Mouse (Mus musculus) forebrain, embryonic 15.5 days (tissue): ENCODE measurements around the gene Myo3b. TPM values are rescaled to one million over a fixed set of nuclear protein-coding genes. Genes with fewer than 3 reads are reported as not detected.

Experiments
- ATAC-seq: fragments of 200-750 bp; cut with Nextera tagmentation; replicated peaks from 2 replicates; pipeline ENCODE4 v1.8.0; 2017; ENCODE audit warnings: mild to moderate bottlenecking, moderate TSS enrichment, moderate library complexity
- H3K27ac ChIP-seq: fragments of 300-500 bp; sonication (generic); replicated peaks from 2 replicates; pipeline ENCODE4 v1.5.1; 2015; ENCODE audit warnings: mild to moderate bottlenecking, inconsistent platforms
- H3K27me3 ChIP-seq: fragments of 300-500 bp; sonication (generic); 2 replicates; pipeline ENCODE4 v1.6.1; 2015; ENCODE audit warnings: inconsistent platforms
- H3K36me3 ChIP-seq: fragments of 300-500 bp; sonication (generic); 2 replicates; pipeline ENCODE4 v1.6.1; 2015; ENCODE audit warnings: mild to moderate bottlenecking, inconsistent platforms
- H3K4me1 ChIP-seq: fragments of 300-500 bp; sonication (generic); 2 replicates; pipeline ENCODE4 v1.6.1; 2015; ENCODE audit warnings: inconsistent platforms
- H3K4me2 ChIP-seq: fragments of 300-500 bp; sonication (generic); replicated peaks from 2 replicates; pipeline ENCODE4 v1.6.1; 2015; ENCODE audit warnings: mild to moderate bottlenecking, inconsistent platforms
- H3K4me3 ChIP-seq: fragments of 300-500 bp; sonication (generic); 2 replicates; pipeline ENCODE4 v1.5.1; 2015; ENCODE audit warnings: mild to moderate bottlenecking, inconsistent platforms
- H3K9ac ChIP-seq: fragments of 300-500 bp; sonication (generic); replicated peaks from 2 replicates; pipeline ENCODE4 v1.6.1; 2015; ENCODE audit warnings: mild to moderate bottlenecking, inconsistent platforms
- H3K9me3 ChIP-seq: fragments of 300-500 bp; sonication (generic); 2 replicates; pipeline ENCODE4 v1.6.1; 2016; ENCODE audit warnings: inconsistent platforms
- WGBS: fragments of 180-500 bp; shearing (Covaris S2); methylation state at CpG from one replicate; pipeline ENCODE4 v1.1.7; 2015; ENCODE audit warnings: mixed read lengths; 5-methylcytosine and 5-hydroxymethylcytosine counted together
- polyA plus RNA-seq: library from polyadenylated mRNA; unstranded; fragments of >200 nt; fragmentation: Nextera tagmentation; extraction: Ambion mirVana; gene quantifications from 2 replicates; pipeline ENCODE4 v1.2.1, GENCODE M21; 2015

Gene Myo3b
- polyA plus RNA-seq, 1 experiment from 2014 or later, result 0.24 TPM

- Histone ChIP-seq H3K4me1 (no peaks in the 10 kb centered on the region), H3K36me3 (no peaks in the 10 kb centered on the region), H3K9me3 (no peaks in the 10 kb centered on the region), H3K4me3 (no peak overlapping the region), H3K27ac (no peak overlapping the region), H3K27me3 (no peaks in the 10 kb centered on the region), H3K4me2 (no peak overlapping the region), H3K9ac (no peak overlapping the region)
- 0 out of 2 replicates have a peak, but pooled peaks have one; percentile 26 for ATAC-seq
- 96% methylated on average over 4 of the region's 4 CpGs for WGBS
These were observed 104.7 kb downstream of the Myo3b start for GRCm38 (mm10) chr2:70143543-70144188.

DNA sequence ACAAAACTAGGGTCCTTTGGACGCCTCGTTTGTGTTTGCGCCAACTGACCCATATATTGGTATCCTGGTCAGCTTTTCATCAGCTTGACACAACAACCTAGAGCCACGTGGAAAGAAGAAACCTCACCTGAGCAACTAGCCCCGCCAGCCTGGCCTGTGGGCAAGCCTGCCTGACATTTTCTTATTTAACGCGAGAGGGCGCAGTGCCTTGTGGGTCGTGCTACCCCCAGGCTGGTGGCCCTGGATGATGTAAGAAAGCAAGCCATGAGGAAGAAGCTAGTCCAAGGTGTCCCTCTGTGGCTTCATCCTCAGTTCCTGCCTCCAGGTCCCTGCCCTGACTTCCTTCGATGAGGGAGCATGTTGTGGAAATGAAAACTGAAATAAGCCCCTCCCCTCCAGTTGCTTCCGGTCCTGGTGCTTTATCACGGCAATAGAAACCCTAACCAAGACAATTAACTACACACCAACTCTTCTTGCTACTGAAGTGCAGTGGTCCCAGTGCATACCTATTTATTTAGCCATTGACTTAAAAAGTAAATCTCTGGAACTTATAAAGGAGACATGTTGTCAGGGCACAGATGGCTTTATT, 108.2 kb downstream of the Myo3b start:
- Histone ChIP-seq H3K36me3 (no peaks in the 10 kb centered on the region), H3K4me1 (peaks cover 8% of the 10 kb centered on the region; the same call in 1 of the 2 replicates), H3K4me3 (no peak overlapping the region), H3K27me3 (no peaks in the 10 kb centered on the region), H3K9me3 (no peaks in the 10 kb centered on the region), H3K4me2 (no peak overlapping the region), H3K9ac (no peak overlapping the region), H3K27ac (no peak overlapping the region)
- ATAC-seq, result no peak
- 61% methylated on average over 12 of the region's 12 CpGs for WGBS

DNA sequence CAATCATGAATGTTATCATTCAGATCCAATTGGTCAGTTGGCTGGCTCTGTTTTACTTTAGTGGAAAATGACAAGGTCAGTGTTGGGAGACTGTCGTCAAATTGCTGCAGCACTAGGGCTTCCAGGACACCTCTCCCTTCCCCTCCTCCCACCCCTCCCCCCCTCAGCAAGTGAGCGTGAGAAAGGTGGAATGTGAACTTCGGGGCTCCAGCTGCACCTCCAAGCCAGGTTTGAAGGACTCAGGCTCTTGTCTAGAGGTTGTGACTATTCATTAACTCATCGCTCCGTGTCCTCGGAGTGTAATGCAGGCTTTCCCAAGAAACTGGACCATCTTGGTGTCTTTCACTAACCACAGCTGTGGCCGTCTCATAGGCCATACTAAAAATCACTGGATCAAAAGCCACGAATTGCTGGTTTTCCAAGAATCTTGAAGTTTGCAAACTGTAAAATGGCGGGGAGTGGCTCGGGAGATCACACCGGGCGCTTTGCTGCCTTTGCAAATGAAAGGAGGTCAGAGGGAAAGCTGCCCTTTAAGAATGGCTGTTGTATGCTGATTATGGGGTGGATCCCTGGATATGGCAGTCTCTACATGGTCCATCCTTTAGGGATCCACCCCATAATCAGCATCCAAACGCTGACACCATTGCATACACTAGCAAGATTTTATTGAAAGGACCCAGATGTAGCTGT, 110.0 kb downstream of the Myo3b start:
- WGBS, result 81% methylated on average over 13 of the region's 13 CpGs
- Histone ChIP-seq H3K9me3 (no peaks in the 10 kb centered on the region), H3K4me1 (peaks cover 8% of the 10 kb centered on the region; the same call in 1 of the 2 replicates), H3K36me3 (no peaks in the 10 kb centered on the region), H3K4me3 (no peak overlapping the region), H3K9ac (no peak overlapping the region), H3K27ac (peak overlapping the region; percentile 66), H3K27me3 (no peaks in the 10 kb centered on the region), H3K4me2 (no peak overlapping the region)
- no peak for ATAC-seq

DNA sequence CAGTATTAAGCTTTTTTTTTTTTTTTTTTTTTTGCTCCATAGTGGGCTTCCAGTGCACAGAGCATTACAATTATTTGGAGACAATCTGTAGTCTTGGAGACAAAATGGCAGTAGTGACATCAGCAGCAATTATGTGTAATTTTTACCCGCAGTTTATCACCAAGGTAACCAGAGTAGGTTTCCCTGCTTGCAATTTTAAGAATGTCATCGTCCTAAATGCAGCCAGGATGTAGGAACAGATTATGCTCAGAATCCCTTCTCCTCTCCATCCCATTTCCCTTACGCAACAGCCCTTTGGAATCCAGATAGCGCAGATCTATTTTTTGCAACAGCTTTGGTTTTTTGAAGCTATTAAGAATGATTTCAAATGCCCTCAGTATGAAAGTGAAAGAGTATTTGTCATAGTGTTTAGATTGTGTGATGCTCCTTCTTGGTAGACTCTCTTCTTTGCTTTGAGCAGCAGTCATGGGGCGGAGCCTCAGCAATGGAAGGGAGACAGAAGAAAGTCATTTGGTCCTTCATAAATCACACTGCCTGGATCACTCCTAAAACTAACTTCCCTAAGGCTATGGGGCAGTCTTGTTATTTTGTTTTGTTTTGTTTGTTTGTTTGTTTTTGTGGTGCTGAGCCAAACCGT, 111.6 kb downstream of the Myo3b start:
- WGBS, result 62% methylated on average over 6 of the region's 6 CpGs
- H3K27ac ChIP-seq, result peak overlapping the region; percentile 77
- H3K4me2 ChIP-seq, result no peak overlapping the region
- H3K36me3 ChIP-seq, result no peaks in the 10 kb centered on the region
- no peaks in the 10 kb centered on the region for H3K9me3 ChIP-seq
- H3K4me1 ChIP-seq, result peaks cover 11% of the 10 kb centered on the region; the same call in 1 of the 2 replicates
- no peak overlapping the region for H3K4me3 ChIP-seq
- H3K9ac ChIP-seq, result no peak overlapping the region
- ATAC-seq, result peak; percentile 81
- no peaks in the 10 kb centered on the region for H3K27me3 ChIP-seq

DNA sequence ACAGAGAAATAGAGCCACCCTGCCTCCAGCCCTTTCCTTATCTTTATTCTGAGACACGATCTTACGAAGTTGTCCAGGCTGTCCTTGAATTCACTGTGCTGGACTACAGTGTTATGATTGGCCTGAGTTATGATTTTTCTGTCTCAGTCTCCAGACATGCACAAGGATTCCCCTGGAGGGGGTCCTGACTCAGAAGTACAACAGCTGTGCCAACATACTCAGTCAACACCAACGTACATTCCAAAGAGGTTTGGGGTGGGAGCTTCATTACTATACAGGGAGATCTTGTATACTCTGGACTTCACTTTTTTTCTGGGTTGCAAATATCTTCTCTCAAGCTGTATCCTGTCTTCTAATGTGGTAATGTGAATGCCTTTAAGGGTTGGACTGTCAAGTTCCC, 113.0 kb downstream of the Myo3b start:
- ATAC-seq, result no peak

DNA sequence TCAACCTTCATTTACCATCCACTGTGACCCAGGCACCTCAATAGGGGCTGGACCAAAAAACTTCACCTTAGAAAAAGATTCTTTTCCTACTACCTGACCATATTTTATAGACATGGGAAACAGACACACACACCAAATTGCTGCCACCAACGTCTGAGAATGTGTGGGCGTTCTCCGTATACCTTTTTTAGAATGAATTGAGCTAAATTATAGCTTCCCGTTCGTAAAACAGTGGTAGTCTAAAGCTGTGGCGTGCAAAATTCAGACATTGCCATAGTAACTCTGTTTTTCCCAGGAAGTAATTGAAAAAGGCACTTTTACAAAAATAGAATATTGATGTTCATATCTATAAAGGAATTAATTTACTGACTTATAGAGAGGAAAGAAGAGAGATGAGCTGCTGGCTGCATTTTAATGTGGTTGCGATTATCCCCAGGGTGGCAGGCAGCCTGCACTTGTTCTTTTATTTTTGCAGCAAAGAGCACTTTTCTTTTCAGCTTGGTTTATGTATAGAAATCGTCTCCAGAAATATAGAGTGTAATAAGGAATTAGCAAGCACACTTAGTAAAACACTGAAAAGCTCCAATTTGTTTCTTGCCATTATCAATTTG, 116.4 kb downstream of the Myo3b start:
- H3K27ac ChIP-seq, result peak overlapping the region; percentile 76
- no peaks in the 10 kb centered on the region for H3K9me3 ChIP-seq
- ATAC-seq, result peak; percentile 24
- H3K4me3 ChIP-seq, result no peak overlapping the region
- no peak overlapping the region for H3K4me2 ChIP-seq
- H3K4me1 ChIP-seq, result peaks cover 26% of the 10 kb centered on the region
- 59% methylated on average over 8 of the region's 8 CpGs for WGBS
- H3K9ac ChIP-seq, result no peak overlapping the region
- H3K36me3 ChIP-seq, result no peaks in the 10 kb centered on the region
- H3K27me3 ChIP-seq, result no peaks in the 10 kb centered on the region

More for the DNA sequence above, 113.0 kb downstream of the Myo3b start:
- Histone ChIP-seq H3K36me3 (no peaks in the 10 kb centered on the region), H3K27ac (peak overlapping the region; percentile 77), H3K9ac (no peak overlapping the region), H3K27me3 (no peaks in the 10 kb centered on the region), H3K4me3 (no peak overlapping the region), H3K9me3 (no peaks in the 10 kb centered on the region), H3K4me2 (no peak overlapping the region), H3K4me1 (peaks cover 14% of the 10 kb centered on the region; the same call in 1 of the 2 replicates)
- 82% methylated on average over 3 of the region's 3 CpGs for WGBS

DNA sequence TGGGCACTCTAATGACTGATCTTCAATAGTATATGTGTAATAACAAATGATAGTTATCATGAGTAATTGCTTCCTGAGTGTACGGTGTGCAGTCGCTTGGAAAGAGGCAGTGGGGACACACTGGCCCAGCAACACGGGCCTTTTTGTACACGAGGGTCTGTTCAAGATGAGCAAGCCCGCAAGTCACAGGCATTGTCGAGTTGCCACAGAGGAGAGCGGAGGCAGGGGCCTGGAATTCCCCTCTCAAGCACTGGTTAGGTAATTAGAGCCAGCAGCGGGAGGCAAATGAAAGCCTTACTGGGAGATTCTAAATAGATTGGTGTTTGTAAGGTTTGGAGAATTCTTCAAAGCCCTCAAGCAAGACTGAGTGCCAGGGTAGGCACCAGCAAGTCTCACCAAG, 120.6 kb downstream of the Myo3b start:
- Histone ChIP-seq H3K9me3 (no peaks in the 10 kb centered on the region), H3K27me3 (no peaks in the 10 kb centered on the region), H3K27ac (peak overlapping the region; percentile 44), H3K9ac (no peak overlapping the region), H3K4me2 (no peak overlapping the region), H3K4me1 (peaks cover 18% of the 10 kb centered on the region), H3K36me3 (no peaks in the 10 kb centered on the region), H3K4me3 (no peak overlapping the region)
- 7% methylated on average over 8 of the region's 8 CpGs for WGBS
- ATAC-seq, result no peak

DNA sequence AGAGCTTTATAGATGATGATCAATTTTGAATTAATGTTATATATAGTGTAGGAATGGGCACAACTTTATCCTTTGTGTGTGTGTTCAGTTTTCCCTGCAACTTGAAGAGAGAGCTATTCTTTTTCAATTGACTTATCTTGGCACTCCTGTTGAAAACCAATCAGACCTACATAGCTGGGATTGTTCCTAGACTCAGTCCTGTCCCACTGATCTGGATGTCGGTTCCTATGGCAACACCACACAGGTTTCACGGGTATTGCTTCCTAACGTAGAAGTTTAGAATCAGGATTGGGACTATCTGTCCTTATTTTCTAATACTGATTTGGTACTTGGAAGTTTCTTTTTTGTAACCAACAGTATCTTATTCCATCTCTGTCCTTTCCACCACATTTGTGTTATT, 127.3 kb downstream of the Myo3b start:
- 40% methylated on average over 3 of the region's 3 CpGs for WGBS
- no peak overlapping the region for H3K4me3 ChIP-seq
- no peak overlapping the region for H3K9ac ChIP-seq
- peak overlapping the region; percentile 47; the same call in 1 of the 2 replicates for H3K27ac ChIP-seq
- no peak for ATAC-seq
- peaks cover 28% of the 10 kb centered on the region for H3K4me1 ChIP-seq
- no peaks in the 10 kb centered on the region for H3K27me3 ChIP-seq
- H3K4me2 ChIP-seq, result no peak overlapping the region
- H3K9me3 ChIP-seq, result no peaks in the 10 kb centered on the region
- no peaks in the 10 kb centered on the region for H3K36me3 ChIP-seq

GRCm38 (mm10) chr2:70167944-70168935, 129.3 kb downstream of the Myo3b start:
- Histone ChIP-seq H3K27me3 (no peaks in the 10 kb centered on the region), H3K9ac (0 out of 2 replicates have a peak overlapping the region, but pooled peaks have one; percentile 0), H3K36me3 (no peaks in the 10 kb centered on the region), H3K9me3 (no peaks in the 10 kb centered on the region), H3K4me3 (no peak overlapping the region), H3K4me2 (peak overlapping the region; percentile 4; the same call in 1 of the 2 replicates), H3K27ac (peak overlapping the region; percentile 89), H3K4me1 (peaks cover 28% of the 10 kb centered on the region)
- ATAC-seq, result peak; percentile 96
- 20% methylated on average over 17 of the region's 17 CpGs for WGBS

GRCm38 (mm10) chr2:70170469-70170868, 131.5 kb downstream of the Myo3b start:
- no peak overlapping the region for H3K4me3 ChIP-seq
- WGBS, result 91% methylated on average over 5 of the region's 5 CpGs

More at GRCm38 (mm10) chr2:70170469-70170868, 131.5 kb downstream of the Myo3b start:
- Histone ChIP-seq H3K36me3 (no peaks in the 10 kb centered on the region), H3K4me1 (peaks cover 28% of the 10 kb centered on the region), H3K9me3 (no peaks in the 10 kb centered on the region), H3K9ac (no peak overlapping the region), H3K27me3 (no peaks in the 10 kb centered on the region), H3K27ac (no peak overlapping the region), H3K4me2 (no peak overlapping the region)
- no peak for ATAC-seq
